Comparison of ENCODE assay signal across 8 mouse cellular contexts in the genomic region with DNA sequence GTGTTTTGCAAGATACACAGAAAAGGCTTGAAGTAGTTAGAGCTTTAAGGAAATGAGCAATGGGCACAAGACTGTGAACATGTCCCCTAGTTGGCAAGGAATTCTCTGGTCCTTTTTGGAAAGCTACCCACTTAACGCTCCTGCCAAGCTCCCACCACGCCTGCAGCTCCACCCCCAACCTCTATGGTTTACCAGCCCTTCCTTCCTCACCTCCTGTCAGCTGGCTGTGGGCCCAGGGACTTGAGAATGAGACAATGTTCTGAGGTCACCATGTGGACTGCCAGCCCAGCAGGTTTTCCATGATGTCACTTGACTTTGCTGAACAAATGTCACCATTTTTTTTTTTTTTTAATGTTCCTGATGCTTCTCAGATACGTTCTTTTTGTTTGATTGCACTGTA. TPM values are rescaled to one million over a fixed set of nuclear protein-coding genes. Genes with fewer than 3 reads are reported as not detected.
A peak's percentile ranks its signal among the peaks of the same experiment; 100 is the strongest.
DNase-seq lines count a peak whose midpoint lies in the region; TF ChIP-seq lines count a peak whose summit lies in the region.
"Had no signal": no experiment of that assay in that cellular context is flagged by ENCODE, and none has a peak within 500 bp of the region (broad histone marks: within the 10 kb centered on the region; RNA-seq: fewer than 3 reads in every experiment).

No protein-coding gene starts in this region.

- TF ChIP-seq POLR2A in heart, adult 2 months (IDR thresholded peaks at IDR 0.05; ENCODE audit: insufficient read depth, low read depth, low read length): no peak

- no peak for TF ChIP-seq CTCF in heart, adult 2 months (IDR thresholded peaks at IDR 0.05)

- H3K9ac ChIP-seq in heart, adult 2 months (ENCODE audit: low read depth, low read length): no peak overlapping the region
- H3K9ac ChIP-seq: liver, embryonic 13.5 days had no signal

- no peak overlapping the region for H3K4me3 ChIP-seq in heart, adult 2 months
- H3K4me3 ChIP-seq: liver, embryonic 13.5 days had no signal

- peak; percentile 30 for DNase-seq in retina, postnatal 1 day
- DNase-seq in retina, embryonic 14.5 days (ENCODE audit: low spot score): no peak
- peak; percentile 96 for DNase-seq in cerebellum, adult 11 months
- DNase-seq in heart, adult 2 months: peak; percentile 84 to 89
- peak; percentile 50 to 60 for DNase-seq in layer of hippocampus, postnatal 10 days (ENCODE audit: low spot score in 2 of 2)
- peak; percentile 67 for DNase-seq in right cerebral cortex, adult 18-20 months
- DNase-seq in liver: no peak
- DNase-seq: liver, embryonic 13.5 days had no signal

- WGBS in heart, adult 2 months: 5% methylated on average over 3 of the region's 3 CpGs

- H3K27me3 ChIP-seq in heart, adult 2 months (ENCODE audit: control insufficient read depth, insufficient read depth, low read length): no peaks in the 10 kb centered on the region

- peak; percentile 94 for TF ChIP-seq EP300 in heart, adult 2 months (IDR thresholded peaks at IDR 0.05; ENCODE audit: insufficient read depth, low read depth, low read length)

- H3K27ac ChIP-seq in heart, adult 2 months: peak overlapping the region; percentile 80
- H3K27ac ChIP-seq: liver, embryonic 13.5 days had no signal

- H3K36me3 ChIP-seq in heart, adult 2 months (ENCODE audit: control insufficient read depth, insufficient read depth, low read length): no peaks in the 10 kb centered on the region
- H3K36me3 ChIP-seq: liver, embryonic 13.5 days had no signal

- peaks cover 12% of the 10 kb centered on the region for H3K4me1 ChIP-seq in heart, adult 2 months (ENCODE audit: control insufficient read depth, insufficient read depth, low read length)

- intact Hi-C loops in heart, adult 2 months (cut with DNase I): no loop called here

- H3K79me2 ChIP-seq in heart, adult 2 months (replicated peaks; ENCODE audit: control insufficient read depth, insufficient read depth, low read length): no peaks in the 10 kb centered on the region

RNA-seq across cellular contexts. Expression of gene Ubtf, which starts 19.0 kb away (rescaled TPM):
- total RNA-seq in heart, adult 2 months (2021): 10 to 100 TPM; 52.5 to 59.4 TPM
- 14.9 and 22.1 TPM in 2 replicates for polyA plus RNA-seq in heart, adult 2 months (2012; rRNA removed)
- total RNA-seq in layer of hippocampus, postnatal 10 days (2021): 100 to 1,000 TPM; 112 to 125 TPM

RNA-seq across cellular contexts. Expression of gene Slc4a1, which starts 27.4 kb away (rescaled TPM):
- 10 to 100 TPM in 1 of 2 experiments, under 1 TPM in 1; 0.42 to 10.3 TPM for total RNA-seq in heart, adult 2 months (2021)
- polyA plus RNA-seq in heart, adult 2 months (2012; rRNA removed): 0.91 and 4.4 TPM in 2 replicates
- under 1 TPM; 0.32 to 0.54 TPM for total RNA-seq in layer of hippocampus, postnatal 10 days (2021)

RNA-seq across cellular contexts. Expression of gene Atxn7l3, which starts 42.1 kb away (rescaled TPM):
- total RNA-seq in heart, adult 2 months (2021): 10 to 100 TPM; 19.0 to 21.7 TPM
- 17.4 and 21.2 TPM in 2 replicates for polyA plus RNA-seq in heart, adult 2 months (2012; rRNA removed)
- total RNA-seq in layer of hippocampus, postnatal 10 days (2021): 100 to 1,000 TPM; 146 to 150 TPM

RNA-seq across cellular contexts. Expression of gene Tmub2, which starts 53.8 kb away (rescaled TPM):
- total RNA-seq in heart, adult 2 months (2021): 10 to 100 TPM; 22.9 to 26.2 TPM
- polyA plus RNA-seq in heart, adult 2 months (2012; rRNA removed): 32.8 and 43.2 TPM in 2 replicates
- total RNA-seq in layer of hippocampus, postnatal 10 days (2021): 10 to 100 TPM; 55.2 to 60.4 TPM

RNA-seq across cellular contexts. Expression of gene Rundc3a, which starts 54.6 kb away (rescaled TPM):
- total RNA-seq in heart, adult 2 months (2021): under 1 TPM in 1 of 2 experiments, not detected in 1; 0.66 TPM
- 0.23 and 0.32 TPM in 2 replicates for polyA plus RNA-seq in heart, adult 2 months (2012; rRNA removed)
- 100 to 1,000 TPM; 356 to 431 TPM for total RNA-seq in layer of hippocampus, postnatal 10 days (2021)

Comparison
In these comparisons a context has a peak if more than half of its experiments do, and no peak if none do; other contexts are left out.
1. DNase-seq: peak in retina, postnatal 1 day (single experiment), cerebellum, adult 11 months (single experiment), heart, adult 2 months (2 of 2), layer of hippocampus, postnatal 10 days (2 of 2) and right cerebral cortex, adult 18-20 months (single experiment); none in retina, embryonic 14.5 days (single experiment) and liver (single experiment).
2. RNA of gene Atxn7l3, which starts 42.1 kb away (total RNA-seq): 146 to 150 TPM in layer of hippocampus, postnatal 10 days; 19.0 to 21.7 TPM in heart, adult 2 months; every median in the first group is over 4 times any median in the second.